Mouse (Mus musculus) lung, adult 2 months (tissue): ENCODE measurements around the gene Cotl1. TPM values are rescaled to one million over a fixed set of nuclear protein-coding genes. Genes with fewer than 3 reads are reported as not detected.

ENCODE experiments used
- DNase-seq: peaks from one replicate; pipeline ENCODE4 v3.0.0; 2022
- H3K4me1 ChIP-seq: fragments of 200-500 bp; 2 replicates; pipeline ENCODE4 v1.6.1; 2011; ENCODE audit warnings: low read length; ENCODE audit not compliant: control insufficient read depth, insufficient read depth
- H3K4me3 ChIP-seq: fragments of 200-500 bp; replicated peaks from 2 replicates; pipeline ENCODE3; 2011; ENCODE audit warnings: low read depth, mild to moderate bottlenecking, control low read depth, low read length; ENCODE audit errors: extremely low read depth
- CTCF ChIP-seq: fragments of 200-500 bp; IDR thresholded peaks from 2 replicates; pipeline ENCODE4 v1.5.1; 2011; ENCODE audit warnings: mild to moderate bottlenecking, low read length, control low read depth; ENCODE audit not compliant: insufficient read depth
- POLR2A ChIP-seq: fragments of 200-500 bp; IDR thresholded peaks from 2 replicates; pipeline ENCODE4 v1.6.1; 2011; ENCODE audit warnings: low read depth, mild to moderate bottlenecking, control low read depth, low read length, borderline replicate concordance; ENCODE audit errors: extremely low read depth
- WGBS: fragments of 180-500 bp; shearing (Covaris S2); methylation state at CpG from one replicate; pipeline ENCODE4 v1.1.7; 2018; 5-methylcytosine and 5-hydroxymethylcytosine counted together
- polyA plus RNA-seq: library from polyadenylated mRNA; depleted of rRNA; stranded (reverse); fragments of >200 nt; gene quantifications from 2 replicates; pipeline ENCODE4 v1.2.3, GENCODE M21; 2012

Gene Cotl1
- polyA plus RNA-seq, 1 experiment, result 180 TPM

GRCm38 (mm10) chr8:119784676-119785075 lies 55.7 kb downstream of the Cotl1 start:
- no peaks in the 10 kb centered on the region for H3K4me1 ChIP-seq
- 64% methylated on average over 7 of the region's 7 CpGs for WGBS
- no peak overlapping the region for H3K4me3 ChIP-seq
- TF ChIP-seq CTCF (no peak), POLR2A (no peak)
- no peak for DNase-seq

GRCm38 (mm10) chr8:119784141-119784574 lies 56.2 kb downstream of the Cotl1 start:
- H3K4me1 ChIP-seq, result peaks cover under 1% of the 10 kb centered on the region; the same call in 1 of the 2 replicates
- no peak for TF ChIP-seq POLR2A
- no peak for TF ChIP-seq CTCF
- no peak overlapping the region for H3K4me3 ChIP-seq
- DNase-seq, result no peak
- WGBS, result 65% methylated on average over 9 of the region's 9 CpGs

- 75% methylated on average over 6 of the region's 6 CpGs for WGBS
- no peak for DNase-seq
- peaks cover 3% of the 10 kb centered on the region; the same call in 1 of the 2 replicates for H3K4me1 ChIP-seq
- TF ChIP-seq POLR2A, result no peak
- no peak for TF ChIP-seq CTCF
- H3K4me3 ChIP-seq, result no peak overlapping the region
Observed at GRCm38 (mm10) chr8:119783579-119783978, 56.8 kb downstream of the Cotl1 start.

GRCm38 (mm10) chr8:119782715-119783114 lies 57.6 kb downstream of the Cotl1 start:
- peak; percentile 74 for DNase-seq
- TF ChIP-seq POLR2A, result no peak
- TF ChIP-seq CTCF, result peak; percentile 78
- WGBS, result 4% methylated on average over 5 of the region's 5 CpGs
- no peak overlapping the region for H3K4me3 ChIP-seq
- peaks cover 4% of the 10 kb centered on the region for H3K4me1 ChIP-seq

- 57% methylated on average over 4 of the region's 4 CpGs for WGBS
- Histone ChIP-seq H3K4me1 (peaks cover 10% of the 10 kb centered on the region), H3K4me3 (no peak overlapping the region)
- TF ChIP-seq POLR2A, result no peak
- no peak for TF ChIP-seq CTCF
- peak; percentile 50 for DNase-seq
Observed at GRCm38 (mm10) chr8:119781086-119781840, 59.1 kb downstream of the Cotl1 start.

- TF ChIP-seq CTCF, result no peak
- TF ChIP-seq POLR2A, result no peak
- 75% methylated on average over 9 of the region's 9 CpGs for WGBS
- no peak overlapping the region for H3K4me3 ChIP-seq
- H3K4me1 ChIP-seq, result peaks cover 10% of the 10 kb centered on the region
- DNase-seq, result no peak
Observed at GRCm38 (mm10) chr8:119780402-119781049, 59.8 kb downstream of the Cotl1 start.

GRCm38 (mm10) chr8:119779013-119779737 lies 61.2 kb downstream of the Cotl1 start:
- TF ChIP-seq CTCF (peak; percentile 99), POLR2A (0 out of 2 replicates have a peak, but pooled peaks have one; percentile 6)
- H3K4me1 ChIP-seq, result peaks cover 10% of the 10 kb centered on the region
- 22% methylated on average over 14 of the region's 14 CpGs for WGBS
- peak; percentile 66 for DNase-seq
- H3K4me3 ChIP-seq, result no peak overlapping the region

- 1% methylated on average over 18 of the region's 18 CpGs for WGBS
- H3K4me1 ChIP-seq, result peaks cover 10% of the 10 kb centered on the region
- TF ChIP-seq POLR2A, result peak; percentile 94; the same call in 1 of the 2 replicates
- TF ChIP-seq CTCF, result no peak
- H3K4me3 ChIP-seq, result peak within 1 kb of the TSS; percentile 70
- peak; percentile 100 for DNase-seq
Observed at GRCm38 (mm10) chr8:119778263-119778662, 62.1 kb downstream of the Cotl1 start, which contains the start of gene Tldc1. Gene Tldc1, minus strand, starts transcription at chr8:119778416.

- no peak for DNase-seq
- TF ChIP-seq POLR2A (no peak), CTCF (no peak)
- Histone ChIP-seq H3K4me1 (peaks cover 10% of the 10 kb centered on the region), H3K4me3 (peak overlapping the region; percentile 70)
- WGBS, result 15% methylated on average over 7 of the region's 7 CpGs
Observed at GRCm38 (mm10) chr8:119777765-119778164, 62.6 kb downstream of the Cotl1 start.
